Mouse (Mus musculus): ENCODE data around the gene Klf16. TPM values are rescaled to one million over a fixed set of nuclear protein-coding genes. Genes with fewer than 3 reads are reported as not detected.

Klf16 gene
- total RNA-seq, 1 experiment from 2014 or later, result 10.6 TPM

GRCm38 (mm10) chr10:80548428-80549006 lies 28.6 kb downstream of the Klf16 start:
- peak; percentile 54 for ATAC-seq (replicated peaks; ENCODE audit: low read depth, poor library complexity, severe bottlenecking)

GRCm38 (mm10) chr10:80547539-80547938 lies 29.6 kb downstream of the Klf16 start:
- ATAC-seq (replicated peaks; ENCODE audit: low read depth, poor library complexity, severe bottlenecking), result no peak

- no peak for ATAC-seq (replicated peaks; ENCODE audit: low read depth, poor library complexity, severe bottlenecking)
Observed at GRCm38 (mm10) chr10:80546945-80547344, 30.2 kb downstream of the Klf16 start.

GRCm38 (mm10) chr10:80545590-80545989 lies 31.5 kb downstream of the Klf16 start:
- ATAC-seq (replicated peaks; ENCODE audit: low read depth, poor library complexity, severe bottlenecking), result no peak

- no peak for ATAC-seq (replicated peaks; ENCODE audit: low read depth, poor library complexity, severe bottlenecking)
Observed at GRCm38 (mm10) chr10:80543873-80544272, 33.2 kb downstream of the Klf16 start.

- ATAC-seq (replicated peaks; ENCODE audit: low read depth, poor library complexity, severe bottlenecking), result no peak
Observed at GRCm38 (mm10) chr10:80539493-80539892, 37.6 kb downstream of the Klf16 start.

- ATAC-seq (replicated peaks; ENCODE audit: low read depth, poor library complexity, severe bottlenecking), result peak; percentile 90
Observed at GRCm38 (mm10) chr10:80538710-80539394, 38.3 kb downstream of the Klf16 start, which contains the start of gene Atp8b3. Gene Atp8b3, minus strand, starts transcription at chr10:80539124.

- ATAC-seq (replicated peaks; ENCODE audit: low read depth, poor library complexity, severe bottlenecking), result no peak
Observed at GRCm38 (mm10) chr10:80538180-80538579, 38.9 kb downstream of the Klf16 start.

GRCm38 (mm10) chr10:80535711-80536110 lies 41.4 kb downstream of the Klf16 start:
- ATAC-seq (replicated peaks; ENCODE audit: low read depth, poor library complexity, severe bottlenecking), result no peak

GRCm38 (mm10) chr10:80535071-80535470 lies 42.0 kb downstream of the Klf16 start:
- ATAC-seq (replicated peaks; ENCODE audit: low read depth, poor library complexity, severe bottlenecking), result peak; percentile 31

GRCm38 (mm10) chr10:80533704-80534103 lies 43.4 kb downstream of the Klf16 start:
- peak; percentile 48 for ATAC-seq (replicated peaks; ENCODE audit: low read depth, poor library complexity, severe bottlenecking)

- ATAC-seq (replicated peaks; ENCODE audit: low read depth, poor library complexity, severe bottlenecking), result no peak
Observed at GRCm38 (mm10) chr10:80532783-80533182, 44.3 kb downstream of the Klf16 start.

- ATAC-seq (replicated peaks; ENCODE audit: low read depth, poor library complexity, severe bottlenecking), result no peak
Observed at GRCm38 (mm10) chr10:80526172-80526571, 50.9 kb downstream of the Klf16 start.

GRCm38 (mm10) chr10:80523299-80523698 lies 53.8 kb downstream of the Klf16 start:
- no peak for ATAC-seq (replicated peaks; ENCODE audit: low read depth, poor library complexity, severe bottlenecking)

- ATAC-seq (replicated peaks; ENCODE audit: low read depth, poor library complexity, severe bottlenecking), result no peak
Observed at GRCm38 (mm10) chr10:80519287-80519686, 57.8 kb downstream of the Klf16 start.

Other genes with a start within 250 kb of the Klf16 start
- gene Pcsk4, start 247.8 kb downstream of the Klf16 start, total RNA-seq (2017), result 2.7 and 5.9 TPM in 2 replicates
- 2.9 and 3.6 TPM in 2 replicates for gene Reep6, start 247.4 kb downstream of the Klf16 start, total RNA-seq (2017)
- 0.10 and 0.64 TPM in 2 replicates for gene Adamtsl5, start 228.9 kb downstream of the Klf16 start, total RNA-seq (2017)
- gene Plk5, start 220.9 kb downstream of the Klf16 start, total RNA-seq (2017), result 0.55 TPM in 1 of 2 replicates, not detected in the other
- 9.5 and 14.3 TPM in 2 replicates for gene Mex3d, start 189.7 kb downstream of the Klf16 start, total RNA-seq (2017)
- gene Mbd3, start 177.8 kb downstream of the Klf16 start, total RNA-seq (2017), result 76.2 and 113 TPM in 2 replicates
- 141 and 186 TPM in 2 replicates for gene Uqcr11, start 170.5 kb downstream of the Klf16 start, total RNA-seq (2017)
- gene Tcf3, start 143.7 kb downstream of the Klf16 start, total RNA-seq (2017), result 67.2 and 80.0 TPM in 2 replicates
- not detected in 2 replicates for gene Onecut3, start 82.5 kb downstream of the Klf16 start, total RNA-seq (2017)
- gene Atp8b3, start 38.2 kb downstream of the Klf16 start, total RNA-seq (2017), result not detected in 2 replicates
- 12.3 and 19.2 TPM in 2 replicates for gene Rexo1, start 15.8 kb downstream of the Klf16 start, total RNA-seq (2017)
- gene Abhd17a, start 13.0 kb upstream of the Klf16 start, total RNA-seq (2017), result 15.3 and 29.6 TPM in 2 replicates
- gene Scamp4, start 25.6 kb upstream of the Klf16 start, total RNA-seq (2017), result 10.8 and 13.3 TPM in 2 replicates
- gene Adat3, start 25.6 kb upstream of the Klf16 start, total RNA-seq (2017), result 0.96 TPM in 1 of 2 replicates, not detected in the other
- 0.24 and 0.27 TPM in 2 replicates for gene Gm49322, start 28.7 kb upstream of the Klf16 start, total RNA-seq (2017)
- 132 and 167 TPM in 2 replicates for gene Csnk1g2, start 45.5 kb upstream of the Klf16 start, total RNA-seq (2017)
- 19.2 and 27.1 TPM in 2 replicates for gene Btbd2, start 79.8 kb upstream of the Klf16 start, total RNA-seq (2017)
- 37.5 and 55.6 TPM in 2 replicates for gene Mknk2, start 100.8 kb upstream of the Klf16 start, total RNA-seq (2017)
- gene Mob3a, start 124.7 kb upstream of the Klf16 start, total RNA-seq (2017), result 42.9 and 49.3 TPM in 2 replicates
- gene Izumo4, start 124.9 kb upstream of the Klf16 start, total RNA-seq (2017), result 6.4 and 10.4 TPM in 2 replicates
- 33.6 and 39.4 TPM in 2 replicates for gene Ap3d1, start 164.9 kb upstream of the Klf16 start, total RNA-seq (2017)
- gene Dot1l, start 177.9 kb upstream of the Klf16 start, total RNA-seq (2017), result 7.6 and 19.5 TPM in 2 replicates
- gene Sf3a2, start 220.9 kb upstream of the Klf16 start, total RNA-seq (2017), result 26.6 and 46.7 TPM in 2 replicates
- gene Plekhj1, start 221.3 kb upstream of the Klf16 start, total RNA-seq (2017), result 36.7 and 43.0 TPM in 2 replicates
- 0.58 TPM in 1 of 2 replicates, not detected in the other for gene Amh, start 227.9 kb upstream of the Klf16 start, total RNA-seq (2017)
- gene Jsrp1, start 236.2 kb upstream of the Klf16 start, total RNA-seq (2017), result not detected in 2 replicates
- 288 TPM in 2 replicates for gene Oaz1, start 249.3 kb upstream of the Klf16 start, total RNA-seq (2017)

All from common myeloid progenitor, adult 5-6 weeks (primary cell).